Mouse (Mus musculus) MEL (cell line): ENCODE measurements around the gene Emilin3.

Experiments
- CHD2 ChIP-seq: IDR thresholded peaks from 2 replicates; pipeline ENCODE4 v1.6.1; 2011; ENCODE audit warnings: low read length, improper control_type of control experiment
- CTCF ChIP-seq, 3 experiments: IDR thresholded peaks in 2 of 3; conservative IDR thresholded peaks in 1 of 3; 2 replicates each; pipeline ENCODE4 v1.5.1; 2011 to 2012; ENCODE audit warnings: low read length in 3 of 3, low read depth in 2 of 3, mild to moderate bottlenecking in 2 of 3, improper control_type of control experiment in 1 of 3, inconsistent platforms in 1 of 3, mixed read lengths in 1 of 3, moderate library complexity in 1 of 3; ENCODE audit not compliant: control insufficient read depth in 1 of 3, insufficient read depth in 1 of 3, poor library complexity in 1 of 3, severe bottlenecking in 1 of 3
- EP300 ChIP-seq, 2 experiments: IDR thresholded peaks; 2 replicates each; pipeline ENCODE4 v1.6.1; 2011; ENCODE audit warnings: improper control_type of control experiment in 2 of 2, low read length in 2 of 2, low read depth in 1 of 2, mild to moderate bottlenecking in 1 of 2
- MAX ChIP-seq: IDR thresholded peaks from 2 replicates; pipeline ENCODE4 v1.6.1; 2011; ENCODE audit warnings: low read length, improper control_type of control experiment
- TAL1 ChIP-seq: IDR thresholded peaks from 2 replicates; pipeline ENCODE4 v1.6.1; 2012; ENCODE audit warnings: mild to moderate bottlenecking, inconsistent platforms, low read length, moderate library complexity, mixed read lengths
- USF1 ChIP-seq: IDR thresholded peaks from 2 replicates; pipeline ENCODE4 v1.6.1; 2014; ENCODE audit warnings: low read depth, mild to moderate bottlenecking, inconsistent platforms, low read length, improper control_type of control experiment, moderate library complexity
- ZNF384 ChIP-seq: IDR thresholded peaks from 2 replicates; pipeline ENCODE4 v1.6.1; 2012; ENCODE audit warnings: low read depth, mild to moderate bottlenecking, inconsistent platforms, low read length, improper control_type of control experiment

- TF ChIP-seq MAX (no peak; the same call in 1 of the 2 replicates), CTCF (IDR thresholded peaks at IDR 0.05 in 2 of 3, conservative IDR thresholded peaks at IDR 0.05 in 1 of 3; ENCODE audit: control insufficient read depth in 1 of 3, insufficient read depth in 1 of 3, low read depth in 2 of 3, low read length in 3 of 3, poor library complexity in 1 of 3, severe bottlenecking in 1 of 3) (no peak), ZNF384 (no peak), TAL1 (no peak), CHD2 (no peak), EP300 (IDR thresholded peaks at IDR 0.05; ENCODE audit: low read depth in 1 of 2, low read length in 2 of 2) (0 out of 4 replicates have a peak, but pooled peaks of 1 of the 2 experiments have one; percentile 5), USF1 (no peak; the same call in 1 of the 2 replicates)
Observed at GRCm38 (mm10) chr2:160872890-160873382, 39.2 kb downstream of the Emilin3 start, which contains the start of gene Zhx3.
